Mouse (Mus musculus) E14TG2a.4 (cell line): ENCODE measurements around the gene Hcn2.

ENCODE experiments used
- CTCF ChIP-seq: conservative IDR thresholded peaks from 2 replicates; pipeline ENCODE4 v1.5.1; 2014; ENCODE audit warnings: low read length
- POU5F1 ChIP-seq: IDR thresholded peaks from 2 replicates; pipeline ENCODE4 v1.6.1; 2014; ENCODE audit warnings: low read length, borderline replicate concordance

DNA sequence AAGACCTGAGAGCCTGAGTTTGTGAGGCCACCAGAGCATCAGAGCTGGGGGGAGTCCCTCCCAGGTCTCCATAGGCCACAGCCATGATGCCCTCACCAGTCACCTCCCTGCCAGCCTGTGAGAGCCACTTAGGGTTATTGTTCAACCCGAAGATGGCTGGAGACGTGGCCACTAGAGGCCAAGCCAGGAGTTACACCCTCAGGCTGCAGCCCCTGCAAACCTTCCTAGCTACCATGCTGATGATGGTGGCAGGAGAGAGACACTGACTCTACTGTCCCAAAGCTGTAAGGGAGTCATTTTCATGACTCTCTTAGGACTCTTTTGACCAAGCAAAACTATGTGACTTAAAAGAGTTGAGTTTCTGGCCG, 44.4 kb upstream of the Hcn2 start:
- TF ChIP-seq CTCF (peak; percentile 40), POU5F1 (no peak)
